Mouse (Mus musculus) mesoderm, embryonic 11.5 days (tissue): ENCODE measurements at regions not wholly inside any gene's neighbourhood (a gene's known extent, or its start where the extent isn't known, plus 50 kb on each side); places are given as distances from the start of the nearest gene placed in this dataset.

Experiments
- DNase-seq: peaks from one replicate; pipeline ENCODE4 v3.0.0-alpha.2; 2012; ENCODE audit warnings: low read depth, low spot score

GRCm38 (mm10) chr12:110387056-110387455 lies 59.9 kb upstream of the Ppp2r5c start:
- DNase-seq: no peak

GRCm38 (mm10) chr12:110387567-110387966 lies 59.4 kb upstream of the Ppp2r5c start:
- no peak for DNase-seq

GRCm38 (mm10) chr12:110389439-110389838 lies 57.5 kb upstream of the Ppp2r5c start:
- no peak for DNase-seq

- DNase-seq: no peak
Measured at GRCm38 (mm10) chr12:110391464-110391863, 55.5 kb upstream of the Ppp2r5c start.

GRCm38 (mm10) chr12:110393555-110393954 lies 53.4 kb upstream of the Ppp2r5c start:
- DNase-seq: no peak
